Mouse (Mus musculus) MEL (cell line): ENCODE measurements around the gene Cys1. TPM values are rescaled to one million over a fixed set of nuclear protein-coding genes. Genes with fewer than 3 reads are reported as not detected.

Source experiments
- DNase-seq: peaks from one replicate; pipeline ENCODE4 v3.0.0; 2011; ENCODE audit warnings: low read depth, low spot score
- H3K27ac ChIP-seq: 2 replicates; pipeline ENCODE4 v1.5.1; 2012; ENCODE audit warnings: low read depth, mild to moderate bottlenecking, control low read depth, low read length, moderate library complexity; ENCODE audit not compliant: control insufficient read depth
- H3K27me3 ChIP-seq, 2 experiments: fragments of 150-350 bp in 1 of 2; sonication (generic) in 1 of 2; 2 replicates each; pipeline ENCODE4 v1.6.1; 2012; ENCODE audit warnings: low read length in 2 of 2, mild to moderate bottlenecking in 2 of 2, improper control_type of control experiment in 1 of 2, moderate library complexity in 1 of 2; ENCODE audit not compliant: insufficient read depth in 2 of 2, control insufficient read depth in 1 of 2
- H3K36me3 ChIP-seq, 2 experiments: 2 replicates each; pipeline ENCODE4 v1.6.1; 2012 to 2014; ENCODE audit warnings: low read length in 2 of 2, improper control_type of control experiment in 1 of 2, inconsistent platforms in 1 of 2, mild to moderate bottlenecking in 1 of 2; ENCODE audit not compliant: insufficient read depth in 2 of 2, control insufficient read depth in 1 of 2
- H3K4me1 ChIP-seq, 2 experiments: fragments of 150-350 bp in 1 of 2; sonication (generic) in 1 of 2; 2 replicates each; pipeline ENCODE4 v1.6.1; 2012; ENCODE audit warnings: low read length in 2 of 2, improper control_type of control experiment in 1 of 2, mild to moderate bottlenecking in 1 of 2; ENCODE audit not compliant: insufficient read depth in 2 of 2, control insufficient read depth in 1 of 2
- H3K4me3 ChIP-seq, 2 experiments: fragments of 150-350 bp in 1 of 2; sonication (generic) in 1 of 2; 2 replicates each; pipeline ENCODE4 v1.5.1; 2012; ENCODE audit warnings: low read depth in 2 of 2, low read length in 2 of 2, mild to moderate bottlenecking in 2 of 2, moderate library complexity in 2 of 2, control low read depth in 1 of 2, improper control_type of control experiment in 1 of 2; ENCODE audit not compliant: control insufficient read depth in 1 of 2, insufficient read depth in 1 of 2
- H3K79me2 ChIP-seq: 2 replicates; pipeline ENCODE4 v1.6.1; 2012; ENCODE audit warnings: mild to moderate bottlenecking, low read length, moderate library complexity; ENCODE audit not compliant: control insufficient read depth, poor library complexity, insufficient read depth
- H3K9ac ChIP-seq: 2 replicates; pipeline ENCODE4 v1.6.1; 2012; ENCODE audit warnings: low read depth, mild to moderate bottlenecking, control low read depth, low read length, moderate library complexity; ENCODE audit not compliant: control insufficient read depth, poor library complexity, severe bottlenecking
- H3K9me3 ChIP-seq: fragments of 150-350 bp; sonication (generic); replicated peaks from 2 replicates; pipeline ENCODE4 v1.6.1; 2012; ENCODE audit warnings: mild to moderate bottlenecking, low read length, improper control_type of control experiment, moderate library complexity; ENCODE audit not compliant: insufficient read depth
- CTCF ChIP-seq, 3 experiments: IDR thresholded peaks in 2 of 3; conservative IDR thresholded peaks in 1 of 3; 2 replicates each; pipeline ENCODE4 v1.5.1; 2011 to 2012; ENCODE audit warnings: low read length in 3 of 3, low read depth in 2 of 3, mild to moderate bottlenecking in 2 of 3, improper control_type of control experiment in 1 of 3, inconsistent platforms in 1 of 3, mixed read lengths in 1 of 3, moderate library complexity in 1 of 3; ENCODE audit not compliant: control insufficient read depth in 1 of 3, insufficient read depth in 1 of 3, poor library complexity in 1 of 3, severe bottlenecking in 1 of 3
- ETS1 ChIP-seq: IDR thresholded peaks from 2 replicates; pipeline ENCODE4 v1.6.1; 2012; ENCODE audit warnings: low read depth, mild to moderate bottlenecking, inconsistent platforms, low read length, improper control_type of control experiment, moderate library complexity
- GABPA ChIP-seq: IDR thresholded peaks from 2 replicates; pipeline ENCODE4 v1.6.1; 2012; ENCODE audit warnings: low read depth, mild to moderate bottlenecking, inconsistent platforms, low read length, improper control_type of control experiment, moderate library complexity
- JUND ChIP-seq: IDR thresholded peaks from 2 replicates; pipeline ENCODE4 v1.6.1; 2011; ENCODE audit warnings: low read depth, mild to moderate bottlenecking, improper control_type of control experiment, low read length
- MAX ChIP-seq: IDR thresholded peaks from 2 replicates; pipeline ENCODE4 v1.6.1; 2011; ENCODE audit warnings: low read length, improper control_type of control experiment
- MAZ ChIP-seq: IDR thresholded peaks from 2 replicates; pipeline ENCODE4 v1.6.1; 2012; ENCODE audit warnings: low read depth, mild to moderate bottlenecking, inconsistent platforms, low read length, improper control_type of control experiment
- NELFE ChIP-seq: IDR thresholded peaks from 2 replicates; pipeline ENCODE4 v1.6.1; 2011; ENCODE audit warnings: low read depth, low read length, improper control_type of control experiment
- NRF1 ChIP-seq: IDR thresholded peaks from 2 replicates; pipeline ENCODE4 v1.6.1; 2014; ENCODE audit warnings: low read depth, mild to moderate bottlenecking, inconsistent platforms, low read length, improper control_type of control experiment, moderate library complexity; ENCODE audit not compliant: poor library complexity, insufficient read depth, severe bottlenecking
- POLR2A ChIP-seq, 2 experiments: IDR thresholded peaks; 2 replicates each; pipeline ENCODE4 v1.6.1; 2011 to 2012; ENCODE audit warnings: low read length in 2 of 2, mild to moderate bottlenecking in 2 of 2, control low read depth in 1 of 2, improper control_type of control experiment in 1 of 2, low read depth in 1 of 2, moderate library complexity in 1 of 2; ENCODE audit not compliant: control insufficient read depth in 1 of 2, insufficient read depth in 1 of 2, poor library complexity in 1 of 2
- POLR2AphosphoS2 ChIP-seq: IDR thresholded peaks from 2 replicates; pipeline ENCODE4 v1.6.1; 2011; ENCODE audit warnings: low read length, improper control_type of control experiment
- POLR2AphosphoS5 ChIP-seq: IDR thresholded peaks from 2 replicates; pipeline ENCODE4 v1.6.1; 2012; ENCODE audit warnings: low read depth, borderline replicate concordance, mild to moderate bottlenecking, inconsistent platforms, low read length, moderate library complexity, mixed read lengths
- RAD21 ChIP-seq: IDR thresholded peaks from 2 replicates; pipeline ENCODE4 v1.6.1; 2011; ENCODE audit warnings: mild to moderate bottlenecking, low read depth, low read length, improper control_type of control experiment
- SIN3A ChIP-seq: IDR thresholded peaks from 2 replicates; pipeline ENCODE4 v1.6.1; 2012; ENCODE audit warnings: low read length, improper control_type of control experiment, inconsistent platforms
- SMC3 ChIP-seq: IDR thresholded peaks from 2 replicates; pipeline ENCODE4 v1.6.1; 2011; ENCODE audit warnings: low read depth, low read length, improper control_type of control experiment
- TAL1 ChIP-seq: IDR thresholded peaks from 2 replicates; pipeline ENCODE4 v1.6.1; 2012; ENCODE audit warnings: mild to moderate bottlenecking, inconsistent platforms, low read length, moderate library complexity, mixed read lengths
- TBP ChIP-seq: IDR thresholded peaks from 2 replicates; pipeline ENCODE4 v1.8.0; 2011; ENCODE audit warnings: low read depth, low read length, improper control_type of control experiment
- TCF12 ChIP-seq: IDR thresholded peaks from 2 replicates; pipeline ENCODE4 v1.6.1; 2014; ENCODE audit warnings: low read depth, mild to moderate bottlenecking, inconsistent platforms, low read length, improper control_type of control experiment, moderate library complexity
- UBTF ChIP-seq: IDR thresholded peaks from 2 replicates; pipeline ENCODE4 v1.6.1; 2012; ENCODE audit warnings: low read depth, mild to moderate bottlenecking, inconsistent platforms, low read length, improper control_type of control experiment, moderate library complexity, borderline replicate concordance; ENCODE audit not compliant: insufficient read depth
- USF1 ChIP-seq: IDR thresholded peaks from 2 replicates; pipeline ENCODE4 v1.6.1; 2014; ENCODE audit warnings: low read depth, mild to moderate bottlenecking, inconsistent platforms, low read length, improper control_type of control experiment, moderate library complexity
- ZKSCAN1 ChIP-seq: IDR thresholded peaks from 2 replicates; pipeline ENCODE4 v1.6.1; 2012; ENCODE audit warnings: low read depth, mild to moderate bottlenecking, inconsistent platforms, low read length, improper control_type of control experiment, moderate library complexity
- ZMIZ1 ChIP-seq: IDR thresholded peaks from 2 replicates; pipeline ENCODE4 v1.6.1; 2012; ENCODE audit warnings: low read depth, mild to moderate bottlenecking, inconsistent platforms, low read length, improper control_type of control experiment, moderate library complexity
- polyA plus RNA-seq, 2 experiments: library from polyadenylated mRNA; stranded (reverse) in 1 of 2; unstranded in 1 of 2; fragments of >175 nt in 1 of 2; fragments of >200 nt in 1 of 2; gene quantifications; 2 replicates each; pipeline versions ENCODE4 v1.2.1 to v1.2.4; 2012; ENCODE audit warnings: low replicate concordance in 2 of 2, low read depth in 1 of 2; ENCODE audit not compliant: insufficient read length in 2 of 2, insufficient read depth in 1 of 2, missing spikeins in 1 of 2
- total RNA-seq: library from RNA; depleted of rRNA; stranded (reverse); fragments of 300-350 nt; gene quantifications from 2 replicates; pipeline ENCODE4 v1.2.3, GENCODE M21; 2012

Cys1 gene
- total and polyA plus RNA-seq, 3 experiments = not detected

DNA sequence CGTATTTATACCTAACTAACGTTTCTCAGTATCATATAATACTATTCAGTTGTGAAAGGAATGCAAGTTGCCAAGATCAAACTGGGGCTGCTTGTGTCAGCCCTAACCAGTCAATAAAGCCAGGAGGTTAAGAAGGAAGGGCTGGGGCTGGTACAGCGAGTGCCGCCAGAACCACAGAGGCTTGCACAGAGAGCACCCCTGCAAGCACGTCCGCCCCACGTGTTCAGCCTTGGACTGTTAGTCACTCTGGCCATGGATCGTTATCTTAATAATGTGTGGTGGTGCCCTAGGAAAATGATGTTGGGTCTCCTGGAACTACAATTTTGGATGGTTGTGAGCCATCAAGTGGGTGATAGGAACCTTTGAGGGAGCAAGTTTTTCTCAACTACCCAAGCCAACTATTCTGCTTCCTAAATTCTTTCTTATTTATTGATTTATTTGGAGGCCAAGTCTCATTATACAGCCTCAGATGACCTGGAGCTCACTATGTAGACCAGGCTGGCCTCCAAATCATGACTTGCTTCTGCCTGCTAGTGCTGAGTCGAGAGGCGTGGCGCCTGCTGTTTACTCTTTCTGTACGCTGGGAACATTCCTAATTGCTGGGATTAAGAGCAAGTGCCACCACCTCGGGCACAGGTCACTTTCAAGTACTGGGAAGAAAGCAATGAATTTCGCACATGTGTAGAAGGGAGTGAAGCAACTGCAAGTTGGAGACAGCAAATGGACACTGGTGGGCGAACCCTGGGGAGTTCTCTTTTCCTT, 24.1 kb upstream of the Cys1 start:
- no peaks in the 10 kb centered on the region for H3K27me3 ChIP-seq
- H3K9me3 ChIP-seq = no peaks in the 10 kb centered on the region
- H3K36me3 ChIP-seq = peaks cover 0 to 15% of the 10 kb centered on the region in 2 experiments; a peak in 3 of 4 replicates
- no peak overlapping the region for H3K27ac ChIP-seq
- no peak for TF ChIP-seq TAL1
- no peak for TF ChIP-seq NELFE
- no peak overlapping the region for H3K9ac ChIP-seq
- no peak overlapping the region for H3K4me3 ChIP-seq
- H3K79me2 ChIP-seq = peaks cover 30% of the 10 kb centered on the region
- peaks cover 3 to 17% of the 10 kb centered on the region in 2 experiments for H3K4me1 ChIP-seq
- DNase-seq = no peak

DNA sequence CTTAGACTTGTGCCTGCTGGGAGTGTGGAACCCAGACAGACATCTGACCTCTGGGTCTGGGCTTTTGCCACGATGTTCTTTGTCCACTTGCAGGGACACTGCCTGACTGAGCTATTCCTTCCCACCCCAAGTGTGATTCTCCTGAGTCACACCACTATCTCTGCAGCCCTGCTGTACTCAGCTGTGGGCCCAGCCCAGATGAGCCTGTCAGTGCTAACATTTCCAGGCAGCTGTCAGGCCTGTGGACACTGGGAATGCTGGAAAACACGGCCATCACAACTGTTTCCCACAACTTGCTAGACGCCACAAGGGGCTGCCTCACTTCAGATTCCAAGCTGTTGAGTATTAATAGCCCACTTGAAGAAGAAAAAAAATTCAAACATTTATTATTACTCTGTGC, 21.4 kb upstream of the Cys1 start:
- Histone ChIP-seq H3K36me3 (0 out of 4 replicates have a peak, but pooled peaks cover 0 to 4% of the 10 kb centered on the region in 2 experiments), H3K9ac (no peak overlapping the region), H3K27me3 (no peaks in the 10 kb centered on the region), H3K9me3 (no peaks in the 10 kb centered on the region), H3K79me2 (peaks cover 10% of the 10 kb centered on the region; the same call in 1 of the 2 replicates), H3K4me3 (no peak overlapping the region), H3K27ac (no peak overlapping the region), H3K4me1 (peaks cover 0 to 10% of the 10 kb centered on the region in 2 experiments; a peak in 1 of 4 replicates)
- DNase-seq = no peak
- TF ChIP-seq USF1 = no peak
- TF ChIP-seq ZKSCAN1 = no peak
- no peak for TF ChIP-seq TBP
- no peak for TF ChIP-seq TCF12
- no peak for TF ChIP-seq SMC3
- no peak for TF ChIP-seq SIN3A
- no peak for TF ChIP-seq MAX
- TF ChIP-seq POLR2A (IDR thresholded peaks at IDR 0.05; ENCODE audit: control insufficient read depth in 1 of 2, insufficient read depth in 1 of 2, low read depth in 1 of 2, low read length in 2 of 2, poor library complexity in 1 of 2) = no peak
- no peak for TF ChIP-seq CTCF (IDR thresholded peaks at IDR 0.05 in 2 of 3, conservative IDR thresholded peaks at IDR 0.05 in 1 of 3; ENCODE audit: control insufficient read depth in 1 of 3, insufficient read depth in 1 of 3, low read depth in 2 of 3, low read length in 3 of 3, poor library complexity in 1 of 3, severe bottlenecking in 1 of 3)
- TF ChIP-seq RAD21 = no peak
- no peak for TF ChIP-seq UBTF
- TF ChIP-seq POLR2AphosphoS2 = no peak
- TF ChIP-seq ETS1 = no peak
- no peak for TF ChIP-seq JUND
- TF ChIP-seq MAZ = no peak
- TF ChIP-seq POLR2AphosphoS5 = no peak
- TF ChIP-seq NELFE = no peak
- no peak for TF ChIP-seq NRF1
- TF ChIP-seq GABPA = no peak
- TF ChIP-seq ZMIZ1 = no peak
- TF ChIP-seq, all 39 proteins: peak for 0
